Mouse (Mus musculus) hindbrain, embryonic 10.5 days (tissue): Measurements from ENCODE around the gene C1rl. TPM values are rescaled to one million over a fixed set of nuclear protein-coding genes. Genes with fewer than 3 reads are reported as not detected.
"Not testable (repeated sequence)": the region's sequence is repeated elsewhere in the genome, so short reads cannot be mapped to it uniquely, and the experiment has no call there.

Experiments
- DNase-seq: peaks from one replicate; pipeline ENCODE4 v3.0.0-alpha.2; 2017; ENCODE audit warnings: low spot score
- H3K27ac ChIP-seq: fragments of 300-500 bp; sonication (generic); 2 replicates; pipeline ENCODE4 v1.5.1; 2016; ENCODE audit warnings: mild to moderate bottlenecking, moderate library complexity
- H3K27me3 ChIP-seq: fragments of 300-500 bp; sonication (generic); 2 replicates; pipeline ENCODE4 v1.6.1; 2016; ENCODE audit warnings: mild to moderate bottlenecking; ENCODE audit not compliant: poor library complexity, insufficient read depth, severe bottlenecking
- H3K36me3 ChIP-seq: fragments of 300-500 bp; sonication (generic); 2 replicates; pipeline ENCODE4 v1.6.1; 2016; ENCODE audit warnings: mild to moderate bottlenecking, moderate library complexity
- H3K4me1 ChIP-seq: fragments of 300-500 bp; sonication (generic); replicated peaks from 2 replicates; pipeline ENCODE4 v1.6.1; 2016; ENCODE audit warnings: mild to moderate bottlenecking
- H3K4me3 ChIP-seq: fragments of 300-500 bp; sonication (generic); 2 replicates; pipeline ENCODE4 v1.5.1; 2016; ENCODE audit warnings: mild to moderate bottlenecking, moderate library complexity
- H3K9me3 ChIP-seq: fragments of 300-500 bp; sonication (generic); 2 replicates; pipeline ENCODE4 v1.6.1; 2016; ENCODE audit warnings: mild to moderate bottlenecking, moderate library complexity
- WGBS: fragments of 180-500 bp; shearing (Covaris S2); methylation state at CpG from one replicate; pipeline ENCODE4 v1.1.7; 2016; 5-methylcytosine and 5-hydroxymethylcytosine counted together
- polyA plus RNA-seq: library from polyadenylated mRNA; unstranded; fragments of >200 nt; fragmentation: Nextera tagmentation; extraction: Ambion mirVana; gene quantifications from 2 replicates; pipeline ENCODE4 v1.2.1, GENCODE M21; 2016

The C1rl gene
- polyA plus RNA-seq, 1 experiment from 2014 or later = 0.47 TPM

- Histone ChIP-seq H3K9me3 (no peaks in the 10 kb centered on the region), H3K4me1 (no peaks in the 10 kb centered on the region), H3K36me3 (0 out of 2 replicates have a peak, but pooled peaks cover 2% of the 10 kb centered on the region), H3K27me3 (peaks cover 4% of the 10 kb centered on the region), H3K27ac (no peak overlapping the region), H3K4me3 (no peak overlapping the region)
- DNase-seq = no peak
- 84% methylated on average over 11 of the region's 11 CpGs for WGBS
Measured at GRCm38 (mm10) chr6:124458505-124458904, 34.4 kb upstream of the C1rl start.

- peaks cover 13% of the 10 kb centered on the region for H3K27me3 ChIP-seq
- no peaks in the 10 kb centered on the region for H3K9me3 ChIP-seq
- 90% methylated on average over 4 of the region's 4 CpGs for WGBS
- no peak for DNase-seq
- 0 out of 2 replicates have a peak, but pooled peaks cover 2% of the 10 kb centered on the region for H3K36me3 ChIP-seq
- H3K4me3 ChIP-seq = no peak overlapping the region
- peaks cover 9% of the 10 kb centered on the region for H3K4me1 ChIP-seq
- no peak overlapping the region for H3K27ac ChIP-seq
Measured at GRCm38 (mm10) chr6:124459388-124459787, 33.5 kb upstream of the C1rl start.

- Histone ChIP-seq H3K4me1 (peaks cover 22% of the 10 kb centered on the region), H3K9me3 (no peaks in the 10 kb centered on the region), H3K36me3 (no peaks in the 10 kb centered on the region), H3K27ac (peak overlapping the region; percentile 83), H3K4me3 (peak overlapping the region; percentile 62), H3K27me3 (peaks cover 20% of the 10 kb centered on the region)
- no peak for DNase-seq
- WGBS = 25% methylated on average over 8 of the region's 8 CpGs
Measured at GRCm38 (mm10) chr6:124463881-124464291, 29.0 kb upstream of the C1rl start.

- peak; percentile 85 for DNase-seq
- Histone ChIP-seq H3K4me1 (peaks cover 22% of the 10 kb centered on the region), H3K27me3 (peaks cover 20% of the 10 kb centered on the region), H3K9me3 (no peaks in the 10 kb centered on the region), H3K36me3 (no peaks in the 10 kb centered on the region), H3K27ac (peak within 1 kb of the TSS; percentile 83), H3K4me3 (peak within 1 kb of the TSS; percentile 62)
- 7% methylated on average over 27 of the region's 27 CpGs for WGBS
Measured at GRCm38 (mm10) chr6:124464305-124465271, 28.3 kb upstream of the C1rl start, which contains the start of gene Clstn3. Clstn3 (minus strand) TSS chr6:124464794.

- Histone ChIP-seq H3K9me3 (no peaks in the 10 kb centered on the region), H3K27me3 (peaks cover 20% of the 10 kb centered on the region), H3K36me3 (no peaks in the 10 kb centered on the region), H3K4me3 (peak overlapping the region; percentile 62), H3K4me1 (peaks cover 22% of the 10 kb centered on the region), H3K27ac (peak overlapping the region; percentile 83; the same call in 1 of the 2 replicates)
- WGBS = 35% methylated on average over 6 of the region's 6 CpGs
- DNase-seq = no peak
Measured at GRCm38 (mm10) chr6:124465299-124465698, 27.6 kb upstream of the C1rl start.

GRCm38 (mm10) chr6:124465729-124466128 is 27.2 kb upstream of the C1rl start:
- 67% methylated on average over 6 of the region's 6 CpGs for WGBS
- H3K9me3 ChIP-seq = no peaks in the 10 kb centered on the region
- no peak for DNase-seq
- no peaks in the 10 kb centered on the region for H3K36me3 ChIP-seq
- H3K27ac ChIP-seq = no peak overlapping the region
- H3K4me1 ChIP-seq = peaks cover 22% of the 10 kb centered on the region
- H3K4me3 ChIP-seq = no peak overlapping the region
- H3K27me3 ChIP-seq = peaks cover 20% of the 10 kb centered on the region

- WGBS = 90% methylated on average over 3 of the region's 3 CpGs
- H3K4me3 ChIP-seq = no peak overlapping the region
- no peak for DNase-seq
- no peaks in the 10 kb centered on the region for H3K36me3 ChIP-seq
- no peaks in the 10 kb centered on the region for H3K9me3 ChIP-seq
- H3K27ac ChIP-seq = no peak overlapping the region
- 0 out of 2 replicates have a peak, but pooled peaks cover under 1% of the 10 kb centered on the region for H3K4me1 ChIP-seq
- H3K27me3 ChIP-seq = no peaks in the 10 kb centered on the region
Measured at GRCm38 (mm10) chr6:124471121-124471520, 21.8 kb upstream of the C1rl start.

- not testable (repeated sequence) for H3K36me3 ChIP-seq, H3K27ac ChIP-seq, H3K27me3 ChIP-seq, H3K9me3 ChIP-seq, H3K4me3 ChIP-seq, H3K4me1 ChIP-seq, DNase-seq
- WGBS = 82% methylated on average over 6 of the region's 6 CpGs
Measured at GRCm38 (mm10) chr6:124471783-124472638, 20.9 kb upstream of the C1rl start.

- Histone ChIP-seq H3K9me3 (no peaks in the 10 kb centered on the region), H3K4me3 (no peak overlapping the region), H3K27ac (no peak overlapping the region), H3K4me1 (0 out of 2 replicates have a peak, but pooled peaks cover 9% of the 10 kb centered on the region), H3K36me3 (no peaks in the 10 kb centered on the region), H3K27me3 (no peaks in the 10 kb centered on the region)
- DNase-seq = no peak
- 41% methylated on average over 6 of the region's 6 CpGs for WGBS
Measured at GRCm38 (mm10) chr6:124472801-124473200, 20.1 kb upstream of the C1rl start.

- 87% methylated on average over 11 of the region's 11 CpGs for WGBS
- Histone ChIP-seq H3K36me3 (no peaks in the 10 kb centered on the region), H3K27me3 (no peaks in the 10 kb centered on the region), H3K9me3 (no peaks in the 10 kb centered on the region), H3K27ac (no peak overlapping the region), H3K4me3 (no peak overlapping the region), H3K4me1 (0 out of 2 replicates have a peak, but pooled peaks cover 11% of the 10 kb centered on the region)
- no peak for DNase-seq
Measured at GRCm38 (mm10) chr6:124474621-124475020, 18.3 kb upstream of the C1rl start.

GRCm38 (mm10) chr6:124475335-124476075 is 17.4 kb upstream of the C1rl start:
- 0 out of 2 replicates have a peak, but pooled peaks cover 11% of the 10 kb centered on the region for H3K4me1 ChIP-seq
- H3K36me3 ChIP-seq, H3K4me3 ChIP-seq, DNase-seq, H3K27ac ChIP-seq, H3K27me3 ChIP-seq, H3K9me3 ChIP-seq: not testable (repeated sequence)
- WGBS = 95% methylated on average over 8 of the region's 11 CpGs

GRCm38 (mm10) chr6:124476216-124476615 is 16.7 kb upstream of the C1rl start:
- DNase-seq = no peak
- Histone ChIP-seq H3K27me3 (no peaks in the 10 kb centered on the region), H3K27ac (no peak overlapping the region), H3K4me3 (no peak overlapping the region), H3K36me3 (no peaks in the 10 kb centered on the region), H3K9me3 (no peaks in the 10 kb centered on the region), H3K4me1 (0 out of 2 replicates have a peak, but pooled peaks cover 11% of the 10 kb centered on the region)
- WGBS = 64% methylated on average over 7 of the region's 7 CpGs
